Mouse (Mus musculus) urinary bladder, postnatal 25 days (tissue): ENCODE results near the gene Dmpk.

Experiments used
- DNase-seq: peaks from one replicate; pipeline ENCODE4 v3.0.0; 2022; ENCODE audit warnings: low spot score

The Dmpk gene

DNA sequence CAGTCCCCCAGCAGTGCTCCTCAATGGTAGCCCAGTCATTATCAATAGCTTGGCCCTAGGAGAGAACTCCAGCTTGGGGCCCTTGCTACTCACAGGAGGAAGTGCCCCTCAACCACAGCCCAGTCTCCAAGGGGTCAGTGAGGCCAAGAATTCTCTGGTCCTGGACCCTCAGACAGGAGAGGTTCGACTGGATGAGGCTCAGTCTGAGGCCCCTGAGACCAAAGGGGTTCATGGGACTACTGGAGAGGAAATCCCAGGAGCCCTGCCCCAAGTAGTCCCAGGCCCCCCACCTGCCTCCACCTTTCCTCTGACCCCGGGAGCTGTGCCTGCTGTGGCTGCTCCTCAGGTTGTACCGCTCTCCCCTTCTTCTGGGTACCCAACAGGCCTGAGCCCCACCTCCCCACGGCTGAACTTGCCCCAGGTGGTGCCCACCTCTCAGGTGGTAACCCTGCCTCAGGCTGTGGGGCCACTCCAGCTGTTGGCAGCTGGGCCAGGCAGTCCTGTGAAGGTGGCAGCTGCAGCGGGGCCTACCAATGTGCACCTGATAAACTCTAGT, 12.8 kb downstream of the Dmpk start:
- DNase-seq, result no peak

DNA sequence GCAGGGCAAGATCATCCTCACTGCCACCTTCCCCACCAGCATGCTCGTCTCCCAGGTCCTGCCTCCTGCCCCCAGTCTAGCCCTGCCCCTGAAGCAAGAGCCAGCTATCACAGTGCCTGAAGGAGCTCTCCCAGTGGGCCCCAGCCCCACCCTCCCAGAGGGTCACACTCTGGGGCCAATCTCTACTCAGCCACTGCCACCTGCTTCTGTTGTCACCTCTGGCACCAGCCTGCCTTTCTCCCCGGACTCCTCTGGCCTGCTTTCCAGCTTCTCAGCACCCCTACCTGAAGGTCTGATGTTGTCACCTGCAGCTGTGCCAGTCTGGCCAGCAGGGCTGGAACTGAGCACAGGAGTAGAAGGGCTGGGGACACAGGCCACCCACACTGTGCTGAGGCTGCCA, 13.6 kb downstream of the Dmpk start:
- DNase-seq, result no peak

DNA sequence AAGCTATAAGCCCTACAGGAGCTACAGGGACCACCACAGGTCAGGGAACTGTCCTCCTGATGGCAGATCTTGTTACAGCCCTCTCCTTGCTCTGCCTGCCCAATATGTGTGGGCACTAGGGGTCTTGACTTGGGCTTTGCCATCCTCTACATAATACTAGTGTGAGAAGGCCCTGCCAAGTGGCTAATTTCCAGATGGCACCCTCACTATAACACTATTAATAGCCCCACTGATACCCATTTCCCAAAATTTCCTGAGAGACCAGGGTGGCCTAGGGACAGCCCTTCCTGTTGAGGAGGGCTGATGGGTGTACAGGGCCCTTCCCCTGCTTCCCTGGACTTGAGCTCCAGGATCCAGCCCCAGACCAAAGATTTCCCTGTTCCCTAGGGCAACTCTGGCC, 14.2 kb downstream of the Dmpk start:
- DNase-seq, result no peak

DNA sequence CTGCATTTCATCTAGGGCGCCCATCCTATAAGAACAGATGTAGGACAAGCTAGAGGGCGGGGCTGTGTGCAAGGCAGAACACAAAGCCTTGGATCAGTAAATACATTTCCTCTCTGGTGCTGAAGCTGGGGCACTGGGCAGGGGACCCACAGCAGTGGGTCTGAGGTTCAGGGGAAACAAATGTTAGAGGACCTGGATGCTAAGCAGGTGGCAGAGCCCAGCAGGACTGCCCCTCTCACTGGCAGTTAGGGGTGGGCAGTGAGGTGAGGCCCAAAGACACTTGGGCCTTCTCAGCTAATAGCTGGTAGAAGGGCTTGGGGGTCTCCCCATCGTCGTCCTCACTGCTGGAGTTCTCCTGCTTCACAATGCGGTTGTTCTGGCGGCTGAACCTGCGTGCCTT, 15.2 kb downstream of the Dmpk start:
- DNase-seq, result no peak

DNA sequence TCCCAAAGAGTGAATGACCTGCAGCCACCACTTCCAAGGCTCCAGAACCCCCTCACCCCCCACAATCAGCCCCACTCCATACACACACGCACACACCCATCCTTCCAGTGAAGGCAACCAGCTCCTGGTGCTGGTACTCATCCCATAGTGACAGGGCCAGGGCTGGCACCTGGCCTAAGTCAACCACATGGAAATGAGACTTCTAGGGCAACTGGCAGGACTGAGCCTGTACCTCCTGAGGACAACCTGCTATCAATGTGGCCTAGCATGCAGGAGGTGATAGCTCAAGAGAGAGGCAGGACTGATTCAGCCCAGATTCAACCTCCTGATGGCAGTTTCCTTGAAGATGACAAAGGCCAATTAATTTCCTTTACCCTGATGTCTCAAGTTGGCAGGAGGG, 16.6 kb downstream of the Dmpk start:
- no peak for DNase-seq

DNA sequence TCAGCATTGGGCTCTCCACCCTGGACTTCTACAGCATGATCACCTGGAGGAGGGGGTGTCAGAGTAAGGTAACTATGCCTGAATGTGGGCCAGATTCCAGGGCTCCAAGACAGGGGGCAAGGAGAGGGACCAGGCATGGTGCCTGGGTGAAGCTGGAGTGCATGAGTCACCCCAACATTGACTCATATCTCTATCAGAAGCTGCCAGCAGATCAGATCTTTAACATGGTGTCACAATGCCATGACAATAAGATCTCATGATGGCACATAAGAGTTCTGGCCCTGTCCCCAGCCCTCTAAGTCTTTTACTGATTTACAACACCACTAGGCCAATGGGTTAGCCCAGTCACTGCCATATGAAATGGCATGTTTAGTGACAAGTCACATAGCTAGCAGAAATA, 20.1 kb downstream of the Dmpk start:
- DNase-seq, result no peak

DNA sequence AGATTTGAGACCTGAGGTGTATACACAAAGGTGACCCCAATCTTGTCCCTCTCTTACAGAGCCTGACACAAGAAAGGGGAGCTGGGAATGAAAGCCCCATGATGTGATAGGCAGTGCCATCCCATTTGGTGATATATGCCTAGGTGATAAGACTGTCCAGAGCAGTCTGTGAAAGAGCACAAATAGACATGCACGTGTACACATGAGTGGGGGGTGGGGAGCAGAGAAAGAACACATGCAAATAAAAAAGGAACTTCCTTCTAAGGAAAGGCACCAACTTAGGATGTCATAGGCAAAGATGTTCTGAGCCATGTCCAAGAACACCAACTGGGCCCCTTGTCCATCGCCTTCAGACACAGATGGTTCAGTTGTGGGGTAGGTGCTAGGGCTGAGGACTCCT, 20.8 kb downstream of the Dmpk start:
- DNase-seq, result no peak

DNA sequence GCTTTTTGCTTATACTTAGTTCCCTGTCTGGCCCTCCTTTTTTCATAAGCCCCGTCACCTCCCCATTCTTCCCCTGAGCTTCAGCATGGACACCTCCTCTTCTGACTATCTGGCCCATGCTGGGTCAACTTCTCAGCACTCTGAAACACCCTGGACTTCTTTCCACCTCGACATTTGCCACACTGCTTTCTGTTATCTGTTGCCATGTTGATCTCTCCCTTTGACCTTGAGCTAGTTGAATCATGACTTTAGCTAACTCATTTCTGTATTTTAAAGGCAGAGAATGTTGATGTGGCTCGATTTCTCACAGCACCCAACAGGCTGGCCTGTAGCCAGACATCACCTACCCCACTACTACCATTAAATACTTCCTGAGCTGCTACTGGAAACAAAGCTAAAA, 23.8 kb downstream of the Dmpk start:
- DNase-seq, result no peak

DNA sequence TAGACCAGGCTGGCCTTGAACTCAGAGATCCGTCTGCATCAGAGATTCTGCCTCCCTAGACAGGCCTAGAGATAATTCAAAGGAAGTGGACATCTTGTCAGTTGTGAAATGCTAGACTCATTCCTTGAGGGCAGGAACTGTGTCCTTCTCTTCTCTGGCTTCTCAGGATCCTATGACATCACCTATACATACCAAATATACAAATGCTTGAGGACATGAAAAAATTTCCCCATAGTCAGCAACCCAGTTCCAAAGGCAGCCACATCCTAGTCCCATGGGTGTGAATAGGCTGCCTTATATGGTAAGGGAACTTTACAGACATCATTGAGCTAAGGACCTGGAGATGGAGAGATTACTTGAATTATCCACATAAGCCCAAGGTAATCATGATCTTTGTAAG, 25.9 kb downstream of the Dmpk start:
- no peak for DNase-seq

DNA sequence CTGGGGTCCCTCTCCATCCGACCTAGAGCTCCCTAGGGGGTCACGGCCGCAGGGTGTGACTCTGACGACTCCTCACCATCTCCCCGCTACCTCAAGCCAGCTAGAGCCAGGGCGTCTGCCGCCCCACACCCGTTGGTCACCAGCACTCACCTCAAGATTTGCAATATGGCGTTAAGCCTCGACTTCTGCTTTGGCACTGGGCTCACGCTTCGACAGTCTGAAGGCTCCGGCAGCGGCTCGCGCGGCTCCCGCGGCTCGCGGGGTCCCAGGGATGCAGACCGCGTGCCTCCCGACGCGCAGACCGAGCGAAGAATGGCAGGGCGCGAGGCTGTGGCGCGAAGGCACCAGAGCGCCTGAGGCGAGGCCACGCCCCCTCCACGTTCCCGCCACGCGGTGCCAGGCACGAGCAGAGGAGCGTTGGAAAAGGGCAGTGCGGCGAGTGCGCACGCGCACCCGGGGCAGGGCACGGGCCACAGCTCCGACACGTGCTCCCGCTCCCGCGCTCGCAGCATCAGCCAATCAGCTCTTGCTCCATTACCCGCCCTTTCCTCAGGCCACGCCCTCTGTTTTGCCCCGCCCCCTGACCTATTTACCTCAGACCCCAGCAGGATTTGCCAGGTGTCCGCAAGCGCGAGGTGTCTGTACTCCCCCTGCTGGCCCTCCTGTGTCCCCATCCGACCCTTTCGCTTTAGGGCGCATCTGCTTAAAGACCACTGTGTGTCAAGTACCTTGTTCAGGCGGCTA, 34.6 kb downstream of the Dmpk start, which contains the start of gene Gm4969:
Gm4969 (minus strand) TSS at position 341 of the 744 bp plus-strand sequence.
- peak; percentile 50 for DNase-seq

DNA sequence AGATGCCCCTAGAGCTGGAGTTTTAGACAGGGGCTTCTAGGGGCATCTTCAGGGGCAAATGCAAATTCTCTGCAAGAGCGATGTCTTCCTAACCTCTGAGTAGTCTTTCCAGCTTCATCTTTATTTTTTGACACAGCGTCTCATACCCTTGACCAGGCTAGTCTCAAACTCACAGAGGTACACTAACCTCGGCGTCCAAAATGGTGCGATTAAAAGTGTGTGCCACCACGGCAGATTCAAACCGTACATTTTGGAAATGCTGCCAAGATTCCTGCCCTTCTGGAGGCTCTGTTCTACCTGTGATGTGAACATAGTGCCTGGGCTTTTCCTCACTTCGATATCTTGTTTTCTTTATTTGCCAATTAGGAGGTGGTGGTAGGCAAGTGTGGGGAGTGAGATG, 35.4 kb downstream of the Dmpk start:
- DNase-seq, result no peak

DNA sequence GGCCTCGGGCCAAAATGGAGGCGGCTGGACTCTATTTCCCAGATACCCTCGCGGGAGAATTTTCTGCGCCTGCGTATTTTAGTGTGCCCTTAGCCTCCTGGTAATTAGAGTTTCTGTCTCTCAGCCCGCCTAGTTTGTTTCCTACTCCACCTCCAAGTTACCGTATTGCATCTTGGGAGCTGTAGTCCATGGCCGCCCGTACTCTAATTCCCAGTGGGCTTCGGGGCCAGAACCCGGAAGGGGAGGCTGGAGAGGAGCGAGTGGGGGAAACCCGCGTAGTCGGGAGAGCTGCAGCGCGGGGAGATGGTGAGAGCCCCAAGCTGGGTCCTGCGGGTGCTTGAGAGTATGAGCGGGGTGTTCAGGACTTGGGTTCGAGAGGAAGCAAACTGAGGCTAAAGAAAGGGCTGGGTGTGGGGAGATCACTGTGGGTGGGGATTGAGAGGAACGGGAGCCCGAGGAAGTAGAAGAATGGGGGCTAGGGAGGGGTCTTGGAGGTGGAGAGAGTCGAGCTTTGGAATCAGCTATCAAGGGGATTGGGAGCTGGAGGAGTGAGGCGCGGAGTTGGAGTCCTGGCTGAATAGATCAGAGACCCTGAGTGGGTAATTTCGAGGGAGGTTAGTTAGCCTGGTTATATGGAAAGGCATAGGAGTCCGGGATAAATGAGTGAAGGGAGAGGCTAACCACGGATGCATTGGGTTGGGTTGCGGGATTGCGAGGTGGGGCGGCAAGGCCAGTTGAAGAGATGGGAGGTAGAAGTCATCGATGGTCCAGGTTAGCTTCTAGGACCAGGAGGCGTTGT, 36.2 kb downstream of the Dmpk start, which contains the start of gene Fbxo46:
Fbxo46 (plus strand) TSS at position 229 of the 799 bp plus-strand sequence.
- DNase-seq, result peak; percentile 79

DNA sequence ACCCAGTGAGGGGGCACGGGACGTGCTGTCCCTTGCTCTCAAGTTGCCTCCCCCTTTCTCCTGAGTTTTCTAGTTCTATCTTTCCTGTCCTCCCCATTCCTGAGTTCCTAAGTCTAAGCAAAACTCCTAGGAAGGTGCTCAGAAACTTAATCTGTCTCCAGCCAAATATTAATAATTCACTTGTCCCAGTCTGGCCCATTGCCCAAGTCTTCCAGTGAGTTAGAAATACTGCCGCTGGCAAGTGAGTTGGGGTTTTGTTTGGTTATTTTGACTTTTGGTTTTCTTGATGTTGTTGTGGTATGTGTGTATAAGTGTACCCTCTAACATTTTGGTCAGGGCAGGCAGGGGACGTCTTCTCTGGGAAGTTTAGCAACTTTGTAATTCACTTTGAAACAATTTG, 38.0 kb downstream of the Dmpk start:
- DNase-seq, result no peak

DNA sequence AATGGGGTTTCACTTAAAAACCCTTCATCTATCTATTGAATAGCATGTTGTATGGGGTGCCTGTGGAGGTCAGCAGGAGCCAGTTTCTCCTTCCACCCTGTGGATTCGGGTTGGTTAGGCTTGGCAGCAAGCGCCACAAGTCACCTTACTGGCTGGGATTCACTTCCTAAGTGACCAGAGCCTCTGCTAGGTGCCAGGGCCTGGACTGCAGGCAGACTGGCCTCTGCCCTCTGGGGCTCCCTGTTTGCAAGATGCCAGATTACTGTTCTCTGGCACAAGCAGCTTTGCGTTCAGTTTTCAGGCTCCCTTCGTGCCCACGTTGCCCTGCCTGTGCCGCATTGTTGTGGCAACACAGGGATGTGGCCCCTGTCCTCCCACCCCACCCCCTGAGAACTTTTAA, 41.1 kb downstream of the Dmpk start:
- no peak for DNase-seq

DNA sequence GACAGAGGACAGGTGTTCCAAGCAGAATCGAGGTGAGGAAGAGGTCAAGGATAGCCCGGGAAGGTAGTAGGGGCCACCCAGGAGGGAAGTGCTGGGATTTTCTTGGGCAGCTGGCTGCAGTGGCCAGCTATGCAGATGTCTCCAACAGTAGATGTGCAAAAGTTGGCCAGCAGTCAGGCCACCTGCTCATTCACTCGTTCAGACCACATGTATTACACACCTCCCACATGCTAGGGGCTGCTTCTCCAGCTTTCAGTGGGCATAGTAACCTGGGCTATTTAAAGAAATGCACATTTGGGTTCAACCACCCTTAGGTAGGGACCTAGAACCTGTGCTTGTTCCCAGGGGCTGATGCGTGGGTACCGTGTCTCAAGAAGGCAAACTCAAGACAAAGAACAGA, 44.1 kb downstream of the Dmpk start:
- no peak for DNase-seq

DNA sequence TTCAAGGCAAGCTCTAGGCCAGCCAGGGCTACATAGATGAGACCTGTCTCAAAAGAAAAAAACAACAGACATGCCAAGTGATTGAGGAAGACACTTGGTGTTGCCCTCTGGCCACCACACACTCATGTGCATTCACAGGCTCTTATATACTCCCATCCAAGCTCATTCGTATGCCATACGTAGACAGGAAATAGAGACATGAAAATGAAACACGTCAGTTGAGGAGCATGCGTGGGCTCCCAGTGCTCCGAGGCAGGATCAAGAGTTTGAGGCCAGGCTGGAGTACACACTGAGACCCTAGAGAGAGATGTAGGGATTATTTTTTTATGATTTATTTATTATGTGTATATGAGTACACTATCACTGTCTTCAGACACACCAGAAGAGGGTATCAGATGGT, 45.7 kb downstream of the Dmpk start:
- no peak for DNase-seq

DNA sequence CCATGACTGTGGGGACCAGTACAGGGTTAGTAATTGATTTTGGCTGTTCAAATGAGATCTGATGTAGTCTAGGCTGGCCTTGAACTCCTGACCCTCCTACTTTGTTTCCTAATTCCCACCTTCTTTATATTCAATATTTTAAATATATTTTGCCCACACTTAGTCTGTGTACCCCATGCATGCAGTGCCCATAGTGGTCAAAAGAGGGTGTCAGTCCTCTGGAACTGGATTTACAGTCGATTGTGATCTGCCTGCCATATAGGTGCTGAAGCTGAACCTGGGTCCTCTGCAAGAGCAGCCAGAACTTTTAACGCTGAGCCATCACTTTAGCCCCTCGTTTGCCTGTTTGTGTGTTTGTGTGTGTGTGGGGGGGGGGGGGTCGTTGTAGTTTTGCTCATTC, 47.0 kb downstream of the Dmpk start:
- DNase-seq, result no peak

DNA sequence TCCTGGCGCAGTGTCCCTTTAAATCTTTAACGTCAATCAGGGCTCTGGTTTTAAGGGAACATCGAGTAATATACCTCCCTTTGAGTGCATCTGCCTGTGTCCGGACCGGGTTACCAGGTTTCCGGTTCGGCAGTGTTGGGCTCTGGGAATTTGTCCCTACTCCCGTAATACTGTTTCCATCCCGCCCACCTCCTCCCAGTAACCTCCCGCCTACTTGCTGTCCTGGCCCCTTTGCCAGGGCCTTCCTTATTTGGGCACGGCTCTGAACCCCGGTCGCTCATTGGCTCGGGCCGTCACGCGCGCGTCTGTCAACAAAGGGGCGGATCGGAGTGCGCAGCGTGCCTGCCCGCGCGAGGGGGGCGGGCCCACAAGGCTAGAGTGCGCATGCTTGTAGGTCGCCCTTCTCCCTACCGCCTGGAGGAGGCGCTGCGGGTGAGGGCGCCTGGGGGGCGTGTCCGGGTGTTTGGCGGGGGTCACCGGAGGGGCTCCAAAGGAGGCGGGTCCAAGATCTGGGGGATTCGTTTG, 47.7 kb downstream of the Dmpk start:
- peak; percentile 95 for DNase-seq

DNA sequence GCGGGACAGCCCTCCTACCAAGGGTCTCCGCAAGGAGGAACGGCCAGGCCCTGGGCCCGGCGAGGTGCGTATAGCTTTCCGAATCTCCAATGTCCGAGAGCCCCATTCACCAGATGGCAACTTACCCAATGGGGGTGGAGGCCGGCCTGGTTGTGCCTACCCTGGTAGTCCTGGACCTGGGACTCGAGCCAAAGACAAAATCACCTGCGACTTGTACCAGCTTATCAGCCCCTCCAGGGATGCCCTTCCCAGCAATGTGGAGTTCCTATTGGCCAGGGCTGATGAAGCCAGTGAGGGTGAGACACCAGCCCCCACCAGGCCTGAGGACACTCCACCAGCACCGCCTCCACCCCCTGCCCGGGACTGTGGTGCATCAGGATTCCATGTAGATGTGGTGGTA, 52.5 kb downstream of the Dmpk start:
- no peak for DNase-seq

DNA sequence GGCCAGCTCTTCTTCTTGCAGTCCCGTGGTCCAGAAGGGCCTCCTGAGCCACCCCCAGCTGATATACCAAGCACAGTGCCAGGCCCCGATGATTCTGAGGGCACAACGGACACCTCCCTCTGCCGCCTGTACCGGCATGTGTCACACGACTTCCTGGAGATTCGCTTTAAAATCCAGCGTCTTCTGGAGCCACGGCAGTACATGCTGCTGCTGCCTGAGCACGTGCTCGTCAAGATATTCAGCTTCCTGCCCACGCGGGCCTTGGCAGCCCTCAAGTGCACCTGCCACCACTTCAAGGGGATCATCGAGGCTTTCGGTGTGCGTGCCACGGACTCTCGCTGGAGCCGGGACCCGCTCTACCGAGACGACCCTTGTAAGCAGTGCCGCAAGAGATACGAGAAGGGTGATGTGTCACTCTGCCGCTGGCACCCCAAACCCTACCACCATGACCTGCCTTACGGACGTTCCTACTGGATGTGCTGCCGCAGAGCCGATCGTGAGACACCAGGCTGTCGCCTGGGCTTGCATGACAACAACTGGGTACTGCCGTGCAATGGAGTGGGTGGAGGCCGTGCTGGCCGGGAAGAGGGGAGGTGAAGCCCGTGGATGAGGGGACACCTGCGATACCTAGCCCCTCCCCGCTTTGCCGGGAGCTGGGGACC, 53.2 kb downstream of the Dmpk start:
- DNase-seq, result no peak

DNA sequence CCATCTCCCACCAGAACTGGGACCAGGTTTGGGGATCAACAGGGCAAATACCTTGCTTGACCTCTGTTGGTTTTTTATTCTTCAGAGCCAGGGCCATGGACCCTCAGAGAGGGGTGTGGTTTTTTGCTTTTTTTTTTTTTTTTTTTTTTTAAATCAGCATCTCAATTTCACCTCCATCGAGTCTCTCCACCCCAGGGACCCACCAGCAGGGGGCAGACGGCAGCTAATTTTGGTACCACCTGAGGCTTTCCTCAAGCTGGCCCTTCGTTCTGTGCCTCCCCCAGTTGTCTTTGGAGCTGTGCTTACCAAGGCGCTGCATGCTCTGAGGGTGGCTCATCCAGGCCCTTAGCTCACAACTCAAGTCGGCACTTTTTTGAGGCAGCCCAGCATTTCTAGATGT, 53.7 kb downstream of the Dmpk start:
- peak; percentile 53 for DNase-seq
